Mouse (Mus musculus) forebrain, embryonic 14.5 days (tissue): ENCODE measurements around the gene Adora2a. TPM values are rescaled to one million over a fixed set of nuclear protein-coding genes. Genes with fewer than 3 reads are reported as not detected.

Experiments used
- ATAC-seq: fragments of 200-750 bp; cut with Nextera tagmentation; 2 replicates; pipeline ENCODE4 v1.8.0; 2017; ENCODE audit warnings: mild to moderate bottlenecking, moderate library complexity
- DNase-seq: peaks from one replicate; pipeline ENCODE4 v3.0.0-alpha.2; 2015; ENCODE audit warnings: low spot score
- H3K27ac ChIP-seq: fragments of 300-500 bp; sonication (generic); 2 replicates; pipeline ENCODE4 v1.5.1; 2014; ENCODE audit warnings: low read depth, mild to moderate bottlenecking, control low read depth, low read length, moderate library complexity
- H3K27me3 ChIP-seq: fragments of 300-500 bp; sonication (generic); replicated peaks from 2 replicates; pipeline ENCODE4 v1.6.1; 2014; ENCODE audit warnings: low read length, control low read depth, mixed read lengths; ENCODE audit not compliant: control insufficient read depth, insufficient read depth
- H3K36me3 ChIP-seq: fragments of 300-500 bp; sonication (generic); 2 replicates; pipeline ENCODE4 v1.6.1; 2014; ENCODE audit warnings: low read length, control low read depth; ENCODE audit not compliant: control insufficient read depth, insufficient read depth
- H3K4me1 ChIP-seq: fragments of 300-500 bp; sonication (generic); 2 replicates; pipeline ENCODE4 v1.6.1; 2014; ENCODE audit warnings: antibody characterized with exemption, low read length, control low read depth; ENCODE audit not compliant: control insufficient read depth, insufficient read depth
- H3K4me2 ChIP-seq: fragments of 300-500 bp; sonication (generic); 2 replicates; pipeline ENCODE4 v1.6.1; 2014; ENCODE audit warnings: mild to moderate bottlenecking, control low read depth, low read length
- H3K4me3 ChIP-seq: fragments of 300-500 bp; sonication (generic); 2 replicates; pipeline ENCODE4 v1.5.1; 2014; ENCODE audit warnings: low read depth, low read length, control low read depth
- H3K9ac ChIP-seq: fragments of 300-500 bp; sonication (generic); 2 replicates; pipeline ENCODE4 v1.6.1; 2014; ENCODE audit warnings: mild to moderate bottlenecking, low read length, control low read depth, moderate library complexity
- H3K9me3 ChIP-seq: fragments of 300-500 bp; sonication (generic); replicated peaks from 2 replicates; pipeline ENCODE4 v1.6.1; 2016; ENCODE audit warnings: low read length, control low read depth, mixed read lengths; ENCODE audit not compliant: control insufficient read depth
- WGBS: fragments of 180-500 bp; shearing (Covaris S2); extraction: QIAGEN DNeasy Blood & Tissue Kit; methylation state at CpG from one replicate; pipeline ENCODE4 v1.1.7; 2014; 5-methylcytosine and 5-hydroxymethylcytosine counted together
- polyA plus RNA-seq: library from polyadenylated mRNA; unstranded; fragments of >200 nt; fragmentation: Nextera tagmentation; extraction: Ambion mirVana; gene quantifications from 2 replicates; pipeline ENCODE4 v1.2.1, GENCODE M21; 2014

Adora2a gene
- 8.8 and 12.5 TPM in 2 replicates for polyA plus RNA-seq

GRCm38 (mm10) chr10:75316872-75316907 is at the start of gene Adora2a:
Gene Adora2a (plus strand): TSS chr10:75316877.
- WGBS = 4% methylated on average over 4 of the region's 4 CpGs
- H3K27ac ChIP-seq = no peak within 1 kb of the TSS; the same call in 1 of the 2 replicates

DNA sequence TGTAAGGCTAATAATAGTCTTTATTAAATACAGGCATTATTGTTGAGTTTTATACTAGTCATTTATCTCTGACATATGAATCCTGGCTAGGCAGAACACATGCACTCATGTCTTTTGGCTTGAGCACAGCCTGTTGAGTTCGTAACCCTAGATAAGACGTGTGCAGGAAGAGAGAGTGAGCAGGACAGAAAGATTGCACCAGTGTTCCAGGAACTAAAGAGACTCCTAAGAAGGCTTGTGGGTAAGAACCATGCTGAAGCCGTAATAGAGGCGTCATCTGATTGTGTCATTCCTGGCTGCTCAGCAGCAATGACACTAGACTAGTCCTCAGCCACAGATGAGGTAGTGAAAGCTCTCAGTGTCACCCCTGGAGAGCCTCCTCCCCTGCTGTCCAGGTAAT is 43.7 kb upstream of the Adora2a start:
- Histone ChIP-seq H3K36me3 (peaks cover 58% of the 10 kb centered on the region), H3K4me1 (no peaks in the 10 kb centered on the region), H3K27me3 (no peaks in the 10 kb centered on the region), H3K9me3 (no peaks in the 10 kb centered on the region), H3K4me3 (no peak overlapping the region), H3K4me2 (no peak overlapping the region), H3K9ac (no peak overlapping the region), H3K27ac (no peak overlapping the region)
- WGBS = 93% methylated on average over 4 of the region's 4 CpGs
- ATAC-seq (no peak), DNase-seq (no peak)

More at GRCm38 (mm10) chr10:75316872-75316907, at the start of gene Adora2a:
- Histone ChIP-seq H3K9me3 (no peaks in the 10 kb centered on the region), H3K9ac (peak within 1 kb of the TSS; percentile 56), H3K4me2 (peak within 1 kb of the TSS; percentile 57), H3K4me3 (peak within 1 kb of the TSS; percentile 39), H3K36me3 (peaks cover 17% of the 10 kb centered on the region), H3K27me3 (peaks cover 21% of the 10 kb centered on the region), H3K4me1 (peaks cover 2% of the 10 kb centered on the region; the same call in 1 of the 2 replicates)
- ATAC-seq (no peak), DNase-seq (no peak)

DNA sequence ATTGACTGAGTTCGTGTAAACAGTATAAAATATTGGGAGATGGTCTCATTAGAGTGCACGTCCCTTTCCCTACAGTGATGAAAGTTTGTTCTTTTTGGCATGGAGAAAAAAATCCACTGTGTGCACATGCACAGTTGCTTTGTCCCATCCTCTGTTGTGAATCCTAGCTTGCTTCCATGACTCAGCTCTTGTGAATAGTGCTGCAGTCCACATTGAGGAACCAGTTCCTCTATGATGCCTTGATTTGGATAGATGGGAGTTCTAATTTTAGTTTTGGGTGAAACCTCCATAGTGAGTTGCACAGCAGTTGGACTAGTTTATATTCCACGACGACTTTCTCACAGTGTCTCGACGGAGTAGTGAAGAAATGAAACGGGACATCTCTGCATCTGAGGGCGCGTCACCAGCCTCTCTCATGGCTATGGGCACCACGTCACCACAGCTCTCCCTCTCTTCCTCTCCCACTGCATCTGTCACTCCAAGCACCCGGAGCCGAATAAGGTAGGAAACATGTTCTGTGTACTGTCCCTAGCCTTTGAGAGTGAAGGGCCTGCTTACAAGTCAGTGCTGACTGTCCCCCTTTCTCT is 40.2 kb upstream of the Adora2a start:
- WGBS = 94% methylated on average over 12 of the region's 12 CpGs
- DNase-seq (no peak), ATAC-seq (no peak)
- Histone ChIP-seq H3K4me1 (no peaks in the 10 kb centered on the region), H3K4me3 (no peak overlapping the region), H3K27me3 (no peaks in the 10 kb centered on the region), H3K9ac (no peak overlapping the region), H3K4me2 (no peak overlapping the region), H3K27ac (no peak overlapping the region), H3K36me3 (peaks cover 53% of the 10 kb centered on the region), H3K9me3 (no peaks in the 10 kb centered on the region)

DNA sequence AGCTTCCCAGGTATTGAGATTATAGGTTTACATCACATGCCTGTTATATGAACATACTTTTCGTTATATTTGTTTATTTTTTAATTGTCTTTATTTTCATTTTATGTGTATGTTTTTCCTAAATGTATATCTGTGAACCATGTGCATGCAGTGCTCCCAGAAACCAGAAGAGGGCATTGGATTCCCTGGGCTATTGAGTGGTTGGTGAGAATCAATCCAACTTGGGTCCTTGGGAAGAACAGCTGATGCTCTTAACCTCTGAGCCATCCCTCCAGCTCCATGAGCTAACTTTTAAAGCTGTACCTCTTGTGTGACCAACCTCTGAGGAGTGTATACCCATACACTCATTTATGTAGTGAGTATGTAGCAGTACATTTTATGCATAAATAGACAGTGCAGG is 39.2 kb upstream of the Adora2a start:
- no peak overlapping the region for H3K9ac ChIP-seq
- H3K4me3 ChIP-seq = no peak overlapping the region
- WGBS = 80% methylated on average over 1 of the region's 1 CpGs
- DNase-seq (peak; percentile 31), ATAC-seq (no peak)
- no peak overlapping the region for H3K4me2 ChIP-seq
- H3K4me1 ChIP-seq = no peaks in the 10 kb centered on the region
- H3K27me3 ChIP-seq = no peaks in the 10 kb centered on the region
- H3K36me3 ChIP-seq = peaks cover 53% of the 10 kb centered on the region
- H3K9me3 ChIP-seq = no peaks in the 10 kb centered on the region
- H3K27ac ChIP-seq = no peak overlapping the region

- peaks cover 20% of the 10 kb centered on the region for H3K36me3 ChIP-seq
- H3K4me1 ChIP-seq = no peaks in the 10 kb centered on the region
- no peaks in the 10 kb centered on the region for H3K9me3 ChIP-seq
- ATAC-seq (no peak), DNase-seq (no peak)
- H3K4me2 ChIP-seq = no peak overlapping the region
- no peaks in the 10 kb centered on the region for H3K27me3 ChIP-seq
- WGBS = 89% methylated on average over 5 of the region's 5 CpGs
- no peak overlapping the region for H3K9ac ChIP-seq
- H3K4me3 ChIP-seq = no peak overlapping the region
- no peak overlapping the region for H3K27ac ChIP-seq
Measured at GRCm38 (mm10) chr10:75282648-75283047, 34.0 kb upstream of the Adora2a start.

GRCm38 (mm10) chr10:75283821-75284220 is 32.9 kb upstream of the Adora2a start:
- DNase-seq = no peak
- H3K4me2 ChIP-seq = no peak overlapping the region
- H3K36me3 ChIP-seq = peaks cover 24% of the 10 kb centered on the region
- H3K27me3 ChIP-seq = no peaks in the 10 kb centered on the region
- 97% methylated on average over 3 of the region's 3 CpGs for WGBS
- no peaks in the 10 kb centered on the region for H3K4me1 ChIP-seq
- no peak overlapping the region for H3K4me3 ChIP-seq
- H3K9ac ChIP-seq = no peak overlapping the region
- H3K27ac ChIP-seq = no peak overlapping the region
- no peaks in the 10 kb centered on the region for H3K9me3 ChIP-seq
- no peak for ATAC-seq

DNA sequence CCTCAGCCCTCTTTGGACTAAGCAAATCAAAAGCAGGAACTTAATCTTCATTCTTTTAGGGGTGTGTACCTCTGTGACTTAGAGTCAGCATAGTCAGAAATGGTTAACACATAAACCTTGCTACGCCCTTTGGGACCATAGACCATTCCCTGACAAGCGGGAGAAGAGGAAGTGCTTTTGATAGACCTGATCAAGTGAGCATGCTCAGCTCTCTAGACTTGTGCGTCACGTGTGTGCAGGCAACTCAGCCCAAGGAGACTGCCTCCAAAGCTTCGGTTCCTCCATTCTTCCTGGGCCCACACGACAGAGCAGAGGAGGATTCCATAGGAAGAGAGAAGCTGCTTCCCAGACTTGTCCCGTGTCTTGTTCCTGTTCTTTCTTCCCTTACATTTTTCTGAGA is 28.1 kb upstream of the Adora2a start:
- Histone ChIP-seq H3K27me3 (no peaks in the 10 kb centered on the region), H3K9ac (no peak overlapping the region), H3K9me3 (no peaks in the 10 kb centered on the region), H3K4me2 (no peak overlapping the region), H3K4me1 (no peaks in the 10 kb centered on the region), H3K36me3 (peaks cover 18% of the 10 kb centered on the region; the same call in 1 of the 2 replicates), H3K27ac (no peak overlapping the region), H3K4me3 (no peak overlapping the region)
- no peak for DNase-seq
- WGBS = 91% methylated on average over 7 of the region's 7 CpGs
- ATAC-seq = no peak

- Histone ChIP-seq H3K9ac (no peak overlapping the region), H3K4me1 (no peaks in the 10 kb centered on the region), H3K4me2 (no peak overlapping the region), H3K27me3 (no peaks in the 10 kb centered on the region), H3K9me3 (no peaks in the 10 kb centered on the region), H3K27ac (no peak overlapping the region), H3K4me3 (no peak overlapping the region), H3K36me3 (peaks cover 19% of the 10 kb centered on the region; the same call in 1 of the 2 replicates)
- no peak for ATAC-seq
- no peak for DNase-seq
- WGBS = 88% methylated on average over 4 of the region's 4 CpGs
Measured at GRCm38 (mm10) chr10:75289392-75289791, 27.3 kb upstream of the Adora2a start.

DNA sequence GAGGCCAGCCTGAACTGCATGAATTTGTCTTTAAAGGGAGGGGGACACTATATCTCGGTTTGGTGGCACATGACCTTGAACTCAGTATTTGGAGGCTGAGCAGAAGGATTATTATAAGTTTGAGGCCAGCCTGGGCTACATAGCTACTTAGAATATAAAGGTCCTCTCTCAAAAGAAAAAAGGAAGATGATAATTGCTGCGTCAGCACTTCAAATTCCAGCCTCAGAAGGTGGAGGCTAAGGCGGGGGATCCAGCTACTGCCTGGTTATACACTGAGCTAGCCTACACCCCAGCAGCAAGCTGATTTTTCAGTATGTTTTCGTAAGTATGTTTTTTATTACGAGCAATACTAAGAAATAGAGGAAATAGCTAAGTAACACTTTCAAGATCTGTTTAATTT is 26.0 kb upstream of the Adora2a start:
- Histone ChIP-seq H3K9ac (no peak overlapping the region), H3K27ac (no peak overlapping the region), H3K4me3 (no peak overlapping the region), H3K9me3 (no peaks in the 10 kb centered on the region), H3K27me3 (no peaks in the 10 kb centered on the region), H3K36me3 (peaks cover 25% of the 10 kb centered on the region), H3K4me2 (no peak overlapping the region), H3K4me1 (no peaks in the 10 kb centered on the region)
- ATAC-seq = no peak
- no peak for DNase-seq
- WGBS = 91% methylated on average over 5 of the region's 5 CpGs
